Mouse (Mus musculus): ENCODE results near the gene Trak1.

- TF ChIP-seq CTCF (IDR thresholded peaks at IDR 0.05; ENCODE audit: low read depth, low read length) (no peak), POLR2A (IDR thresholded peaks at IDR 0.05; ENCODE audit: extremely low read depth, insufficient read depth, low read length) (no peak)
Observed at GRCm38 (mm10) chr9:121506478-121507180, 209.3 kb downstream of the Trak1 start.
